Mouse (Mus musculus) CH12.LX (cell line): ENCODE measurements at regions not wholly inside any gene's neighbourhood (a gene's known extent, or its start where the extent isn't known, plus 50 kb on each side); places are given as distances from the start of the nearest gene placed in this dataset.

Source experiments
- DNase-seq: peaks from one replicate; pipeline ENCODE4 v3.0.0-alpha.2; 2013; ENCODE audit errors: extremely low read depth
- H3K27ac ChIP-seq: 2 replicates; pipeline ENCODE4 v1.5.1; 2012; ENCODE audit warnings: low read depth, mild to moderate bottlenecking, control low read depth, moderate library complexity; ENCODE audit not compliant: insufficient read depth
- H3K27me3 ChIP-seq: replicated peaks from 2 replicates; pipeline ENCODE3; 2012; ENCODE audit warnings: inconsistent platforms
- H3K36me3 ChIP-seq, 2 experiments: replicated peaks in 1 of 2; 2 replicates each; pipeline versions ENCODE3 to v1.6.1; 2012; ENCODE audit warnings: inconsistent platforms in 1 of 2, low read length in 1 of 2, mild to moderate bottlenecking in 1 of 2, mixed read lengths in 1 of 2, moderate library complexity in 1 of 2; ENCODE audit not compliant: control insufficient read depth in 1 of 2, insufficient read depth in 1 of 2
- H3K4me1 ChIP-seq, 2 experiments: 2 replicates each; pipeline ENCODE4 v1.6.1; 2012; ENCODE audit warnings: inconsistent platforms in 1 of 2, moderate library complexity in 1 of 2; ENCODE audit not compliant: insufficient read depth in 2 of 2, control insufficient read depth in 1 of 2
- H3K4me2 ChIP-seq: 2 replicates; pipeline ENCODE4 v1.6.1; 2012; ENCODE audit warnings: low read depth, mild to moderate bottlenecking, control low read depth; ENCODE audit not compliant: poor library complexity, insufficient read depth, severe bottlenecking
- H3K4me3 ChIP-seq, 3 experiments: fragments of 150-350 bp in 1 of 3; sonication (generic) in 1 of 3; replicated peaks in 1 of 3; 2 replicates each; pipeline versions ENCODE3 to v1.5.1; 2011 to 2012; ENCODE audit warnings: low read depth in 2 of 3, low read length in 2 of 3, mild to moderate bottlenecking in 2 of 3, moderate library complexity in 2 of 3, control low read depth in 1 of 3, improper control_type of control experiment in 1 of 3, inconsistent platforms in 1 of 3, mixed read lengths in 1 of 3; ENCODE audit not compliant: poor library complexity in 1 of 3
- H3K79me2 ChIP-seq: replicated peaks from 2 replicates; pipeline ENCODE4 v1.6.1; 2012; ENCODE audit warnings: mild to moderate bottlenecking, moderate library complexity; ENCODE audit not compliant: control insufficient read depth, poor library complexity, insufficient read depth, severe bottlenecking; ENCODE audit errors: extremely low read depth
- H3K9ac ChIP-seq: 2 replicates; pipeline ENCODE4 v1.6.1; 2012; ENCODE audit warnings: low read depth, mild to moderate bottlenecking, control low read depth, moderate library complexity; ENCODE audit not compliant: insufficient read depth
- H3K9me3 ChIP-seq: replicated peaks from 2 replicates; pipeline ENCODE3; 2012; ENCODE audit warnings: low read length, inconsistent platforms, mixed read lengths
- BHLHE40 ChIP-seq: IDR thresholded peaks from 2 replicates; pipeline ENCODE4 v1.6.1; 2011; ENCODE audit warnings: mild to moderate bottlenecking, low read depth, low read length, improper control_type of control experiment
- CTCF ChIP-seq, 2 experiments: IDR thresholded peaks in 1 of 2; conservative IDR thresholded peaks in 1 of 2; 2 replicates each; pipeline ENCODE4 v1.5.1; 2011 to 2012; ENCODE audit warnings: low read depth in 2 of 2, low read length in 2 of 2, improper control_type of control experiment in 1 of 2, inconsistent platforms in 1 of 2, mild to moderate bottlenecking in 1 of 2, moderate library complexity in 1 of 2
- GABPA ChIP-seq: IDR thresholded peaks from 2 replicates; pipeline ENCODE4 v1.6.1; 2012; ENCODE audit warnings: low read depth, low read length, improper control_type of control experiment, inconsistent platforms; ENCODE audit not compliant: insufficient replicate concordance
- HCFC1 ChIP-seq: IDR thresholded peaks from 2 replicates; pipeline ENCODE4 v1.6.1; 2012; ENCODE audit warnings: low read depth, mild to moderate bottlenecking, inconsistent platforms, low read length, improper control_type of control experiment
- IRF4 ChIP-seq: IDR thresholded peaks from 2 replicates; pipeline ENCODE4 v1.6.1; 2014; ENCODE audit warnings: low read depth, mild to moderate bottlenecking, inconsistent platforms, low read length, improper control_type of control experiment
- JUN ChIP-seq: IDR thresholded peaks from 2 replicates; pipeline ENCODE4 v1.6.1; 2011; ENCODE audit warnings: low read depth, mild to moderate bottlenecking, low read length, improper control_type of control experiment, moderate library complexity; ENCODE audit not compliant: insufficient read depth
- MAFK ChIP-seq: IDR thresholded peaks from 2 replicates; pipeline ENCODE4 v1.6.1; 2011; ENCODE audit warnings: low read length, improper control_type of control experiment; ENCODE audit not compliant: insufficient replicate concordance
- POLR2A ChIP-seq: IDR thresholded peaks from 2 replicates; pipeline ENCODE4 v1.6.1; 2011; ENCODE audit warnings: low read depth, mild to moderate bottlenecking, improper control_type of control experiment, low read length
- POLR2AphosphoS2 ChIP-seq: IDR thresholded peaks from 2 replicates; pipeline ENCODE4 v1.6.1; 2011; ENCODE audit warnings: low read depth, low read length, improper control_type of control experiment
- RAD21 ChIP-seq: IDR thresholded peaks from 2 replicates; pipeline ENCODE4 v1.6.1; 2011; ENCODE audit warnings: low read depth, mild to moderate bottlenecking, low read length, improper control_type of control experiment, moderate library complexity
- SIN3A ChIP-seq: IDR thresholded peaks from 2 replicates; pipeline ENCODE4 v1.6.1; 2012; ENCODE audit warnings: low read length, improper control_type of control experiment, inconsistent platforms
- SMC3 ChIP-seq: IDR thresholded peaks from 2 replicates; pipeline ENCODE4 v1.6.1; 2011; ENCODE audit warnings: low read depth, low read length, improper control_type of control experiment
- TBP ChIP-seq: conservative IDR thresholded peaks from 2 replicates; pipeline ENCODE4 v1.6.1; 2011; ENCODE audit warnings: low read depth, low read length, improper control_type of control experiment
- TCF12 ChIP-seq: IDR thresholded peaks from 2 replicates; pipeline ENCODE4 v1.6.1; 2014; ENCODE audit warnings: low read depth, mild to moderate bottlenecking, inconsistent platforms, low read length, improper control_type of control experiment
- USF2 ChIP-seq: conservative IDR thresholded peaks from 2 replicates; pipeline ENCODE4 v1.6.1; 2011; ENCODE audit warnings: low read depth, low read length, improper control_type of control experiment
- ZKSCAN1 ChIP-seq: IDR thresholded peaks from 2 replicates; pipeline ENCODE4 v1.6.1; 2012; ENCODE audit warnings: low read depth, inconsistent platforms, low read length, improper control_type of control experiment, borderline replicate concordance
- ZMIZ1 ChIP-seq: IDR thresholded peaks from 2 replicates; pipeline ENCODE4 v1.6.1; 2012; ENCODE audit warnings: low read depth, mild to moderate bottlenecking, inconsistent platforms, low read length, improper control_type of control experiment
- dilution Hi-C: fragments of 300-500 bp; cut with MboI; formaldehyde crosslinking; loops from 2 replicates; pipeline ENCODE4 v1.14.3; 2020; ENCODE audit warnings: low sequenced_read_pairs; ENCODE audit not compliant: extremely low pct_unique_long_range_greater_than_20kb, extremely low pct_ligation_motif_present
- in situ Hi-C: fragments of 300-500 bp; cut with MboI; formaldehyde crosslinking; loops from 3 replicates; pipeline ENCODE4 v1.14.3; 2019; ENCODE audit warnings: low sequenced_read_pairs, low pct_ligation_motif_present, low pct_unique_long_range_greater_than_20kb, mixed read lengths

DNA sequence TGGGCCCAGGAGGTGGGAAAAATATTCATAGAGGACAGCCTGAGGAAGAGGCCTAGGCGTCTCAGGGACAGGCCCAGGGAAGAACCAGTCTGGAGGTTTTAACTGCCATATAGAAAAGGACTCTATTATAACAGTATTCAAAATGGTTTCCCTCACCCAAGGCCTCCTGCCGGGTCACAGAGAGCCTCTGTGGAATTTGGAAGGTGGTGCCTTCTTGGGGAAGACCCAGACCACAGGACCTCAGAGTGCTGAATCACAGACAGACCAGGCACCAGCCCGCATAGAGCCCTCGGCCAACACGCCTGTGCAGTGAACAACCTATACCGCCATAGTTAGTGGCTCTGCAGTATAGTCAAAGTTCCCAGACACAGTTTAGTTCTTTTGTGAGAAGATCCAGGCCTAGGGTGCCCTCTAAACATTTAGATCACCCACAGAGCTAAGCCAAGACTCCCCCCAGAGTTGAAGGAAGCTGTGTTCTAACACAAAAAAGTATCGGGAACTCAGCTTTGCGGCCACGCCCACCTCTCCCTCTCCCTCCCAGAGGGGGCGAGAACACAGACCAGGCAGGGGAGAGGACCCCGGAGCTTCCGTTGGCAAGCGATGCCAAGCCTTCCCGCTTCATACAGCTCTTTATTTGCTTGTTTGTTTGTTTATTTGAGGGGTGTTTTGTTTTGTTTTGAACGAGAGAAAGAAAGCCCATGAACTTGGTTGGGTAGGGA is 122.1 kb upstream of the Smad3 start:
- no peaks in the 10 kb centered on the region for H3K79me2 ChIP-seq
- in situ Hi-C loops, result no loop called here
- peak overlapping the region; percentile 8; the same call in 1 of the 2 replicates for H3K4me2 ChIP-seq
- no peak overlapping the region for H3K27ac ChIP-seq
- dilution Hi-C loops, result no loop called here
- peaks cover 4% of the 10 kb centered on the region for H3K9me3 ChIP-seq
- peaks cover 5 to 6% of the 10 kb centered on the region in 2 experiments for H3K4me1 ChIP-seq
- H3K36me3 ChIP-seq, result no peaks in the 10 kb centered on the region
- H3K4me3 ChIP-seq, result no peak overlapping the region
- no peak for DNase-seq
- H3K9ac ChIP-seq, result no peak overlapping the region
- H3K27me3 ChIP-seq, result no peaks in the 10 kb centered on the region
- TF ChIP-seq POLR2A (no peak), SIN3A (no peak), TCF12 (no peak)

DNA sequence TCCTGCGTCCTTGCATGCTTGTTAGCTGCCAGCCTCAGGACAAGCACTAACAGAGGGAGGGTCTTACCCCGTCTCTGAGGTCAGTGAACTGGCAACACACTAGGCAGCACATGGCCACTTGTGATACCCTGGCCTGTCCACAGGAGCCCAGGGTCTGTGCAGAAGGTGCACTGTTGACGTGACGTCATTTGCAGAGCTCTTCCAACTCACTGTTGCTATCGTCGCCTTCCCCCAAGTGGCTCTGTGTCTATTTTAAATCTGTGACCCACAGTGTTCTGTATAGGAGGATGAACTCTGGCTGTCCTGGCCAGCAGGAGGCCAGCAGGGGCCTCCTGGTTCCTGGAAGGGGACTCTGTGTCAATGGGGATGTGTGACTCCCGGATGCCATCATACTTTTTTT is 120.1 kb upstream of the Smad3 start:
- in situ Hi-C loops (no loop called here), dilution Hi-C loops (no loop called here)
- no peaks in the 10 kb centered on the region for H3K9me3 ChIP-seq
- no peak overlapping the region for H3K9ac ChIP-seq
- no peaks in the 10 kb centered on the region for H3K27me3 ChIP-seq
- H3K4me1 ChIP-seq, result peaks cover 5 to 6% of the 10 kb centered on the region in 2 experiments
- no peak overlapping the region for H3K27ac ChIP-seq
- no peak overlapping the region for H3K4me3 ChIP-seq
- no peak for TF ChIP-seq MAFK
- no peak for TF ChIP-seq RAD21
- no peaks in the 10 kb centered on the region for H3K36me3 ChIP-seq
- H3K79me2 ChIP-seq, result no peaks in the 10 kb centered on the region
- H3K4me2 ChIP-seq, result no peak overlapping the region
- no peak for DNase-seq

DNA sequence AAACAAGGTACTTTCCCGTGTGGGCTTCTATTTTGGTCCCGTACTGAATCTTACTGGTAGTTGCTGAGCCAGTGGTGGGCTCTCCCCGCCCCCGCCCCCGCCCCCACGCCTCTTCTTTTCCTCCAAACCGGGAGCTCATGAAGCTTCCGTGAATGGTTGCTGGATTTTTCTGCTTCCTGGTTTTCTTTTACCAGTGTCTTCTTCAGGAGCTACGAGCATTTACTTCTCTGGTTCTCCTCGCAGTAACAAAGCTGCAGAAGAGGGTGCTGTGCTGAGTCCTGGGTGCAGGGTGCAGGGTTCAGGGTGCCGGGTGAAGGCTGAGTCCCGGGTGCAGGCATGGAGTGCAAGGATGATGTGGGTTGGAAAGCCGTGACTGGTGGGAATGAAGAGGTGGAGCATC is 119.1 kb upstream of the Smad3 start:
- Histone ChIP-seq H3K36me3 (no peaks in the 10 kb centered on the region), H3K4me3 (no peak overlapping the region), H3K4me1 (peaks cover 5 to 6% of the 10 kb centered on the region in 2 experiments), H3K27me3 (no peaks in the 10 kb centered on the region), H3K4me2 (no peak overlapping the region), H3K27ac (no peak overlapping the region), H3K9ac (no peak overlapping the region), H3K9me3 (no peaks in the 10 kb centered on the region), H3K79me2 (no peaks in the 10 kb centered on the region)
- dilution Hi-C loops (no loop called here), in situ Hi-C loops (no loop called here)
- DNase-seq, result no peak
- TF ChIP-seq GABPA (no peak), RAD21 (no peak), IRF4 (no peak), SIN3A (no peak), POLR2AphosphoS2 (no peak), SMC3 (no peak), ZMIZ1 (no peak), ZKSCAN1 (no peak), JUN (no peak), POLR2A (no peak), BHLHE40 (no peak), TBP (no peak), CTCF (conservative IDR thresholded peaks at IDR 0.05 in 1 of 2, IDR thresholded peaks at IDR 0.05 in 1 of 2; ENCODE audit: low read depth in 2 of 2, low read length in 2 of 2) (no peak), TCF12 (no peak), HCFC1 (no peak), USF2 (no peak)
